Mouse (Mus musculus): ENCODE measurements around the gene Dnaja1.

Gene Dnaja1

GRCm38 (mm10) chr4:40735351-40735750 lies 13.4 kb downstream of the Dnaja1 start:
- no peak for DNase-seq (ENCODE audit: inconsistent ontology term)

- DNase-seq (ENCODE audit: inconsistent ontology term): peak; percentile 70
Observed at GRCm38 (mm10) chr4:40757157-40757779, 35.3 kb downstream of the Dnaja1 start.

DNA sequence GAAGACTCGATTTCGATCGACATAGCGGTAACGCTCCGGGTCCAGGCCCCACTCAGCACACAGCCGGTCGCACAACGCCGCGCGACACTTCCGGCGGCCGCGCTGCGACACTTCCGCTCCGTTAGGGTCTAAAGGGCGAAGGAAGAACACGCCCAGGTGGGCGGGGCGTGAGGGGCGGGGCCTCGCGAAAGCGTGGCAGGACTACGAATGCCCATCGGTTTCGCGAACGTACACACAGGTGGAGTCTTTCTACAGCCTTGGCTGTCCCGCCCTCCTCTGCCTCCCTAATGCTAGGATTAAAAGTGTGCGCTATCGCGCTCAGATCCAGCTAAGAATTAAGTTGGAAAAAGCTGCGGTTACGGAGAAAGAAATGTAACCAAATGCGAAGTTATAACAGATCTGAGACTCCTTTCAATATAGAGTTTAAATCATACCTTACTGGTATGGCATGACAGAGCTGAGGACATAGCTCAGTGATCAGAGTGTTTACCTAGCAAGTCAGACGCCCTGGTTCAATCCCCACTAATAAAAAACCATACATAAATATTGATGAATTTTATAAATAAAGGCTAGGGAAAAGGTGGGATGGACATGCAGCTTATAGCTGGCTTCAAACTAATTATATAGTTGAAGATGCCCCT lies 36.0 kb downstream of the Dnaja1 start, which contains the start of gene Smu1:
Smu1 (minus strand) TSS at position 144 of the 641 bp plus-strand sequence.
- peak; percentile 98 for DNase-seq (ENCODE audit: inconsistent ontology term)

DNA sequence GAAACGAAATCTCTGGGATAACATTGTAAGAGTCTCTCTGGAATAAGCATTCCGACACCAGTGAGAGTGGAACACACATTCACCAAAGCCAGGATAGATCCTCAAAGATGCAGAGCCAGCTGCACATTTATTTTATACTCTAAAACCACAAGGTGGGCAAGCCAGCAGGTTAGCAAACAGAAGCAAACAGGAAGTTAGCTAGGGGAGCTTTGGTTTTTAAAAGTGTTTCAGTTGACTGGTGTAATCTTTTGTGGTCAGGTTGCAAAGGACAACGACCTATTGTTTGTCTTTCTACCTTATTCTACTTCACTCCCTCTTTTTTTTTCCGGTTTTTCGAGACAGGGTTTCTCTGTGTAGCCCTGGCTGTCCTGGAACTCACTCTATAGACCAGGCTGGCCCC lies 37.9 kb downstream of the Dnaja1 start:
- DNase-seq (ENCODE audit: inconsistent ontology term): no peak

DNA sequence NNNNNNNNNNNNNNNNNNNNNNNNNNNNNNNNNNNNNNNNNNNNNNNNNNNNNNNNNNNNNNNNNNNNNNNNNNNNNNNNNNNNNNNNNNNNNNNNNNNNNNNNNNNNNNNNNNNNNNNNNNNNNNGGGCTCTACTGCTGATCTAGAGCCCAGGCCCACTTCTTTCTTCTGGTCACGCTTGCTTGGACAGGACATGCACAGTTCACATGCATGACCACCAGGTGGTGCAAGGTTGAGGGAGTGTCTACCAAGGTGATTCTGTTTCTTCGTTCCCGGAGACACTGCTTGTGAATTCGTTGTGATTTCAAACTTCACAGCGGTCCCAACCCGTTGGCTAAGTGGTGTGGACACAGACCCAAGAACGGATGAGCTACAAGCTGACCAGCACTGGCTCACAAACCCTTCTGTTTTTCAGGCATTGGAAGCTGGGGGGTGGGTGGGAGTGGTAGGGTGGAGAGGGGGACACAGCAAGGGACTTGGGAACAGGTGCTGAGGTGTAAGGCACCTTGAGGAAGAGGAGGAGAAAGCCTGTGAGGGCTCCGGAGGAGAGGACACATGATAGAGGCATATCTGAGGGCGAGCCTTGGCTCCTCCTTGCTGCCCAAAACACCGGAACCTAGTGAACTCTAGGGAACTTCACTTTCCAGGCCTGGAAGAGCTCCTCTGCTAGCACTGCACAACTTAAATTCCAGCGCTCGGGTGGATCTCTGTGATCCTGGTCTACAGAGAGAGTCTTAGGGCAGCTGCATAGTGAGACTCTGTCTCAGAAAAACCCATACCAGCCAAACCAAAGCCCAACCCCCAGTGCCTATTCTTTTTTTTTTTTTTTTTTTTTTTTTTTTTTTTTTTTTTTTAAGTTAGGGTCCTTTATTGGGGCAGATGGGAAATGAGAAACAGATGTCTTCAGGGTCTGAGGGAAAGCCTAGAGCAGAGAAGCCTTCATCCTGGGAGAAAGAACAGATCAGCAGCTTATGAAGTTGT lies 52.6 kb downstream of the Dnaja1 start:
- DNase-seq (ENCODE audit: inconsistent ontology term): peak; percentile 49

DNA sequence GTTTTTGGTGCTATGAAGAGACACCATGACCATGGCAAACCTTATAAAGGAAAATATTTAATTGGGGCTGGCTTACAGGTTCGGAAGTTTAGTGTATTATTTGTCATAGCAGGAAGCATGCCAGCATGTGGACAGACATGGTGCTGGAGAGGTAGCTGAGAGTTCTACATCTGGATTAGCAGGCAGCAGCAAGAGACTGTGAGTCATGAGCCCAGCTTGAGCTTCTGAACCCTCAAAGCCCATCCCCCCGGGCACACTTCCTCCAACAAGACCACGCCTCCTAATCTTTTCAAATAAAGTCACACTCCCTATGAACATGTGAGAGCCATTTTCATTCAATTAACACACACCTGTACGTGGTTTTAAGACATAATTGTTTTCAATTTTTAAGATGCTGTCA lies 54.5 kb downstream of the Dnaja1 start:
- DNase-seq (ENCODE audit: inconsistent ontology term): peak; percentile 22

DNA sequence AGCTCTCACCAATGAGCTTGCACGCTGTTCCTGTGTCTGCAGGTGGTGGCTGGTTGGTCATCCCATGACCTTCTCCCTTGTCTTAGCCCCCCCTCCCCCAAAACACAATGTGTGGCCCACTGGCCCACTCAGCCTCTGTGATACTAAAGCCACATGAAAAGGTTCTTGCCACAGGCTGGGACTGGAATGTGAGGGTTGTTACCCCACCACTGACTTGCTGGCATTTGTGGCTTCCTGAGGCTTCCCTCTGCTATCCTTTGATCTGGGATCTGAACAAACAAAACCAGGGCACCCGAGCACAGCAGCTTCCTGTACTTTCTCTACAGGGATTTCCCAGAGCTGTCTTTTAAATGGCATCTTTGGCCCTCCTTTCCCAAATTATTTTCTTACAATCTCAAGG lies 55.2 kb downstream of the Dnaja1 start:
- DNase-seq (ENCODE audit: inconsistent ontology term): peak; percentile 86

GRCm38 (mm10) chr4:40778656-40779055 lies 56.7 kb downstream of the Dnaja1 start:
- DNase-seq (ENCODE audit: inconsistent ontology term): no peak

DNA sequence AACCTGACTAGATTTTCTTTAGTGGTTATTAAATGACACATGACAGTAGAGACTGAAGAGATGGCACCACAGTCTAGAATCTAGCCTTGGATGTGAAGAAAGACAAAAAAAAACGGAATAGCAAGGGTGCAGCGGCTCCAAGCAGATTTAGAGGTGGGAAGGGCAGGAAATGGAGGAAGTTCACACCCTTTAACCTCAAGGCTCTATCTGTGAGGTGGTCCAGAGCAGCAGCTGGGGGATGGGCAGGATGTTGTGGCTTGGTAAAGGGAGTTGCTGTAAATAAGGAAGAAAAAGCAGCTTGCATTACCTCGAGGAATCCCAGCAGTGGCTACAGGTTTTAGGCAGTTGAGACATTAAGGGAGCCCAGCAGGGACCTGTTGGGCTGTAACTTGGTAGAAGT lies 59.2 kb downstream of the Dnaja1 start:
- DNase-seq (ENCODE audit: inconsistent ontology term): no peak

DNA sequence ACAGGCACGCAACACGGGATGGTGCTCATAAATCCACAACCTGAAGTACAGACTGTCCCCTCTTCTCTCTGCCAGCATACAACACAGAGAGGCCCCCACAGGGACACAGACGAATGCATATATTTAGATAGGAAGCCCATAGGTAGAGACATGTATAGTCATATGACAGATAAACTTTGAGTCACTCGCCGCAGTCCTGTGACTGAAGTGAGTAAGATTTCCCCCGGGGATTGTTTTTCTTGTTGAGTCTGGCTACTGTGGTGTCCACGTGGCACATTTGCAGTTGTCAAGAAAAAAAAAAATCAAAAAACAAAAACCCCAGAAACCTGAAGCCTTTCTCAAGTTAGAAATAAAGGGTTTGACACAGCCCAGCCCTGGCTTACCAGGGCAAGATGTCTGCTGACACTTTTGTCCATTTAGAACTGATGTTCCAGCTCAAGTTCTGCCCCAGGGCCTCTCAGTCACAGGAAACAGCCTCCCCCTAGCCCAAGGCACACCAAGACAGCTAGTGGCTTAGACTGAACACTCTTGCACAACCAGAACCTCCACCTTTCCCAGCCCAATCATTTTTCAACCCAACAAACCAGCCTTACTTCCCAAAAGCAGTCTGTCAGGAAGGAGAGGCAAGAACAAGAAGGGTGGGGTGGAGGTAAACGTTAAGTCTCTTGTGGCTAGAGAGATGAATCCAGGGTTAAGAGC lies 60.0 kb downstream of the Dnaja1 start:
- no peak for DNase-seq (ENCODE audit: inconsistent ontology term)

DNA sequence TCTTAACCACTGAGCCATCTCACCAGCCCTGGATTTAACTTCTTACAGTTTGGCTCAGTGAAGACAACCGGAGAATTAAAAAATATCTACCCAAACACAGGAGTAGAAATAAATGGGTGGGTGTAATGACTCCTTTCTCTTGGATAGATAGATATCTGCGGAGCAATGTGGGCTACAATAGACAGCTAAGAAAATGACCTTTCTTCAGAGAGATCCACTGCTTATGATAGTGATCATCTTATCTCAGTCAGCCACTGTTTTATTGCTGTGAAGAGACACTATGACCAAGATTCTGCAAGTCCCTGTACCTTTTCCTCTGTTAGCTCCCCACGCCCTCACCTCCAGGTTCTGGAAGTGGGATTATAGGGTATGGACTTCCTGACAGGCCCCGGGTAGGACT lies 61.1 kb downstream of the Dnaja1 start:
- no peak for DNase-seq (ENCODE audit: inconsistent ontology term)

- no peak for DNase-seq (ENCODE audit: inconsistent ontology term)
Observed at GRCm38 (mm10) chr4:40784556-40785169, 62.7 kb downstream of the Dnaja1 start.

DNA sequence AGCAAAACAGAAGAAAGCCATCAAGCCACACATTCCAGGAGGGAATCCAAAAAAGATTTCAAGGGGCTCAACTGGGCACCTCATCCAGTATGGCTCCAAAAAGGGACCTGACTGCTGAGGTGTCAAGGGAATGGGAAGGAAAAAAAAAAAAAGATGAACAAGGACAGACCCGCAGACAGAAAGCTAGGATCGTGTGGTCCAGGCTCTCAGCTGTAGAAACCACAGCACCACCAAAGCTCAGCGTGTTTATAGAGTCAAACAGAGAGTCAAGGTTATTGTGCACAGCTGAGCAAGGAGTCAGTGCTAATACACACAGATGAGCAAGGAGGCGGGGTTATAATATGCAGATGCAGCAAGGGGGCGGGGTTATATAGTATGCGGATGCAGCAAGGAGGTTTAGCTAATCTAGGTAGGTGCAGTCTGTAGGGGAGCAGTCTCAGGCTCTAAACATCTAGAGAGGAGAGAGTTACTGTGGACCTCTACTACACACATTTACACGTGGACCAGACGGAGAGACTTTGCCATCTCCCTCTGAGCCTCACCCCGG lies 63.7 kb downstream of the Dnaja1 start:
- DNase-seq (ENCODE audit: inconsistent ontology term): no peak

DNA sequence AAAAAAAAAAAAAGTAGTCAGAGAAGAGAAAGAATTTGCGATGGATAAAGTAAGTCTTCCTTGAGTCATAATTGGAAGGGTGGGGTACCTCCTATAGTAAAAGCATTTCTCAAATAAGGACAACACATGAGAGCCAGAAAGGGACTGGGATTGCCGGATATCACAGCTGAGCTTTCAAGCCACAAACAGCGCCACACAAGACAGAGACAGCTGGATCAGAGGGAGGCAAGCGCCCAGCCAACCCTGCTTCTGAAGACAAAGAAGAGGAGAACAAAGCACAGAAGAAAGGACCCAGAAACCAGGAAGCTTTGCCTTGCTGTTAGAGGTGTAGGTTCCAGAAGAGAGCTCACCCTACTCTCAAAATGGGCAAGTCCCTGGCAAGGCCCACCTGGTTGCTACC lies 64.6 kb downstream of the Dnaja1 start:
- DNase-seq (ENCODE audit: inconsistent ontology term): no peak
